Mouse (Mus musculus): Measurements from ENCODE around the gene Spdl1.
"Not testable (repeated sequence)": the region's sequence is repeated elsewhere in the genome, so short reads cannot be mapped to it uniquely, and the experiment has no call there.

The Spdl1 gene

DNA sequence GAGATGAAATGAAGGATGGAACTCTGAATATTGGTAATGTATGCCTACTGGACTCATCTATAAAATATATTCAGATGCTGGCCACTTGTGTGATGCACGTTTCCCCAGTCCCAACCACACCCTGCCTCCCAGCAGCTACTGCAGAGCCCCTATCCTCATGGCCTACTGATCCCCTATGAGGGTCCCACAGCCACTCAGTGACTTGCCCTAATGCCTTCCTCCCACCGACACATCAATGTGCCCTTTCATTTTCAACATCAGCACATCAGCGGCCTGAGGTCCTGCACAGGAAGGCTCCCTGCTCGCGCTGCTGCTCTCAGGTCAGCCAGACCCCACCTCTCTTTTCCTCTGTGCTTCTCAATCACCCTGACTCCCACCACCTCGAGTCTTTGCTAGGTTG lies 19.1 kb downstream of the Spdl1 start:
- in situ Hi-C loops (cut with MboI, MseI): loop anchor here (25.0 kb wide), 1 partner anchor 577 kb away; no protein-coding TSS in a partner anchor

- in situ Hi-C loops (cut with MboI, MseI): loop anchor here (5.0 to 25.0 kb wide), 2 partner anchors 283 to 568 kb away; no protein-coding TSS in a partner anchor
Observed at GRCm38 (mm10) chr11:34805026-34805425, 28.4 kb downstream of the Spdl1 start.

DNA sequence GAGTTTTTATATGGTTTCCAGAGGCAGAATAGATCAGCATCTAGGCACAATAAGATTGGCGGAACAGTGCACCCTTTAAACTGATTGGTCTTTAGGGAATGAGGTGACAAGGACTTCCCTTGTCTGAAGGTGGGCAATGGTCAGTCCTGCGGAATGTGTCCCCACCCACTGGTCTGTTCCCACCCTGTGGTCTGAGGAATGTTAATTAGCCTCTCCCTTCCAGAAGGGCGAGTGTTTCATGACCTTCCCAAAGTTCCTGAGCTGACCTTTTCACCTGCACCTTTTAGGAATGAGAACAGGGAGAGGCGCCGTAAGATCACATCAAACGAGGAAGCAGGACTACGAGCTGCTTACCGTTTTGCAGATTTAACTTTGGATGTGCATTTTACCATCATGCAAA lies 35.4 kb downstream of the Spdl1 start:
- in situ Hi-C loops (cut with MboI, MseI): not testable (repeated sequence)

- in situ Hi-C loops (cut with MboI, MseI): no loop called here
Observed at GRCm38 (mm10) chr11:34796097-34796496, 37.3 kb downstream of the Spdl1 start.

GRCm38 (mm10) chr11:34791872-34792271 lies 41.6 kb downstream of the Spdl1 start:
- in situ Hi-C loops (cut with MboI, MseI): loop anchor here (5.0 kb wide), 1 partner anchor 110 kb away; no protein-coding TSS in a partner anchor

- in situ Hi-C loops (cut with MboI, MseI): no loop called here
Observed at GRCm38 (mm10) chr11:34784864-34785263, 48.6 kb downstream of the Spdl1 start.

DNA sequence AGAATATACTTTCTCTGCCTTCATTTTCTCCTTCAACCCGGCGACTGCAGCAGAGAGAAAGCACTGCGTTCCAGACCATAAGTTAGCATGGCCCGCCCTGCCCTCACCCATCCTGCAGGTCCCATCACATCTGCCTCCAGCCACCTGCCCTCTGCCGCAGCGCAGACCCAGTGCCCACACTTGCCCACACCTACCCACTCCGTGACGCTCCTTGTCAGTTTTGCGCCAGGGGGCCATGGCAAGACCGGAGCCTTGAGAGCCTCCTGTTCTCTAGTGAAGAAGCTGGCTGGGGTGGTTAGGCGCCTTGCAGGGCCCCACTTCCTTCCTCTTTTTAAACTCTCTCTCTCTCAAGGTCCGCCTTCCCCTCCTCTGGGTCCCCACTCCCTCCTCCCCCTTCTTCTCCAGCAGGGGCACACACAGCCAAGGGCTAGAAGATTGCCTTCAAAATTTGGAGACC lies 49.8 kb downstream of the Spdl1 start, which contains the start of gene Dock2:
TSS of gene Dock2 (minus strand) at position 306 of the 457 bp plus-strand sequence.
- in situ Hi-C loops (cut with MboI, MseI): no loop called here

- in situ Hi-C loops (cut with MboI, MseI): no loop called here
Observed at GRCm38 (mm10) chr11:34782516-34783430, 50.7 kb downstream of the Spdl1 start.

GRCm38 (mm10) chr11:34780786-34781185 lies 52.7 kb downstream of the Spdl1 start:
- in situ Hi-C loops (cut with MboI, MseI): no loop called here

- in situ Hi-C loops (cut with MboI, MseI): loop anchor here (5.0 kb wide), 1 partner anchor 48 kb away; no protein-coding TSS in a partner anchor
Observed at GRCm38 (mm10) chr11:34779966-34780365, 53.5 kb downstream of the Spdl1 start.

DNA sequence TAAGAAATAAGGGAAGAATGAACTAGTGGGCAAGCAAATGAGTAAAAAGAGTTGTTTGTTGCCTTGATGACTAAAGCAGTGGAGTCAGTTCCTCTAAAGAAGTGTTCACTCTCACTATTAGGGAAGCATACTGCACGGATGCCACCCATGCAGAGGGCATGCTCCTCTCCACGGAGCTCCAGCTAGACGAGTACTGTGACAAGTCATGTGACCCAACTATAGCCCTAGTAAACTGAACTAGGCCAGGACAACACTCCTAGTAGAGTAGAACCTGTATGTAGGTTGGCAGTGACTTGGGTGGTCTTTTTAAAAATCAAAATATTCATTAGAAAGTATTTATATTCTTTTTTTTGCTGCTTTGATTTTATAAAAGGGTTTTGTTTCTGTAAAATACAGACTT lies 55.1 kb downstream of the Spdl1 start:
- in situ Hi-C loops (cut with MboI, MseI): loop anchor here (5.0 kb wide), 1 partner anchor 46 kb away; no protein-coding TSS in a partner anchor

DNA sequence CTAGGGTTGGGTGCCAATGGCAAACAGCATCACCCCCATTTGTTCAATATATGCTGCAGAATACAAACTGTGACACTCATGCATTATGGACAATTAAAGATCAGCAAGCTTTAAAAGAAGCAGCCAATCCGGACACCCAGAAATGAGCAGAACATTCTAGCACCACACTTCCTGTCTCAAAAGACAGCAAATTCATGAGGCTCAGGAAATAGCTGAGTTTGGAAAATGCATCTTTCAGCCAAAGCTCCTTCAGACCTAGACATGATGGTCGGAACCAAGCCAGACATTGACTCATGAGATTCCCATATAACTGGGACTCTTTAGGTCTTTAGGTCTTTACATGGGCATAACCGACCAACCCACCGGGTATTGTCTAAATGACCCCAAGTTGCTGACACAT lies 55.9 kb downstream of the Spdl1 start:
- in situ Hi-C loops (cut with MboI, MseI): loop anchor here (5.0 kb wide), 1 partner anchor 45 kb away; no protein-coding TSS in a partner anchor

- in situ Hi-C loops (cut with MboI, MseI): loop anchor here (5.0 kb wide), 1 partner anchor 44 kb away; no protein-coding TSS in a partner anchor
Observed at GRCm38 (mm10) chr11:34776054-34776453, 57.4 kb downstream of the Spdl1 start.

GRCm38 (mm10) chr11:34774636-34775035 lies 58.8 kb downstream of the Spdl1 start:
- in situ Hi-C loops (cut with MboI, MseI): loop anchor here (5.0 kb wide), 1 partner anchor 42 kb away; no protein-coding TSS in a partner anchor

DNA sequence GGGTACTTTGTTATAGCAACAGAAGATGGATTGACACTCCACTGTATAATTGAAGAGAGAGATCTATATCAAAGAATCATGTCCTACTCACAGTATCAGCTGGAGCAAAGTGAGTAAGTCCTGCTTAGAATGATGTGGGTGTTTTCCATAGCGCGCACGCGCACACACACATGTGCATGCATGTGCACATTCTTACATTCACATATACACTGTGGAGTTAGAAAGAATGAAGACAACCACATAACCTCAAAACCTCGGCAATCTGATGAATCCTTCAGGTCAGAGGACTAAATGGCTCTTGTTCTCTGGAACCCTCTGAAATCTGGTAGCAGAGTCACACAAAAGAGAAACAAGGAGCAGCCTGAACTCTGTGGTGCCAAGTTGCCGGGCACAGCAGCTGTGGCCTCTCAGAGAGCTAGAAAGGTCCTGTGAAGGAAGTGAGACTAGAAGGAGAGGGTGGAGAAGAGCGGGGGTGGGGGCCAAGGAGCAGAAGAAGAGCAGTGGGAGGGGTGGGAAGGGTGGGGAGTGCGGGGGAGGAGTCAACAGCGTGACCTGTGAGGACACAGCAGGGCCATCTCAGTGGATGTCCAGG lies 60.0 kb downstream of the Spdl1 start:
- in situ Hi-C loops (cut with MboI, MseI): no loop called here

GRCm38 (mm10) chr11:34771221-34771986 lies 62.0 kb downstream of the Spdl1 start:
- in situ Hi-C loops (cut with MboI, MseI): no loop called here

GRCm38 (mm10) chr11:34770666-34771065 lies 62.8 kb downstream of the Spdl1 start:
- in situ Hi-C loops (cut with MboI, MseI): no loop called here

DNA sequence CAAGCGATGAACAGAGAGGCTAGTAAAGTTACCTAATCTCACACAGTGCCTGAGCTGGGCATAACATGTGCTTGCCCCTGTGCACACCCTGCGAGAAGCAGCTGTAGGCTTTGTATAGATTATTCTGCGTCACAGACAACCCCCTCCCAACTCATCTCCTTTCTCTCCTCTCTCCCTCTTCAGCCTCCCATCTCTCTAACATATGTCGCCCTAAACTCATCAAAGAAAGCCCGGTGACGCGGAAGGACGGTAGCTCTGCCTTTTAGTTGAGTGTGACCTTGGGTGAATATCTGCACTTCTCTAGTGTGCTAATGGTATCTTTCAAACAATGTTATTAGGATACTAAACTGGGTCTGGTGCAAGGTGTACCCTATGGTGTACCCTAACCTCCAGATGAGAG lies 63.5 kb downstream of the Spdl1 start:
- in situ Hi-C loops (cut with MboI, MseI): no loop called here

DNA sequence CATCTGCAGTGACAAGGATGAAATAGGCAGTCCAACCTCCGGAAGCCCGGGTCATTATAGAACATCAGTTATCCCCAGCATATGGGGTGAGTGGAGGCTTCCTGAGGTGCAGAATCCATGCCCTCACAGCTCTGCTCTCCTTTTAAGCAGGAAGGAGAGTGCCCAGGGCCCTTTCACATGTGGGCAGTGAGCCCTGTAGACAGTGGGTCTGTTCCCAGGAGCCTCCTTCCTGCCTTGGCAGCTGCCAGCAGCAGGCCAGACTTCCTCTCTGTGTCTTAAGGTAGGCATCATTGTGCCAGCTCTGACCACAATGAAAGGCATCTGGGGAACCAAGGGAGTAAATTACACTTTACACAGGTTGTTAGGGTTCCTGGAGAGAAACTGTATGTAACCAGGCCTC lies 64.0 kb downstream of the Spdl1 start:
- in situ Hi-C loops (cut with MboI, MseI): no loop called here

DNA sequence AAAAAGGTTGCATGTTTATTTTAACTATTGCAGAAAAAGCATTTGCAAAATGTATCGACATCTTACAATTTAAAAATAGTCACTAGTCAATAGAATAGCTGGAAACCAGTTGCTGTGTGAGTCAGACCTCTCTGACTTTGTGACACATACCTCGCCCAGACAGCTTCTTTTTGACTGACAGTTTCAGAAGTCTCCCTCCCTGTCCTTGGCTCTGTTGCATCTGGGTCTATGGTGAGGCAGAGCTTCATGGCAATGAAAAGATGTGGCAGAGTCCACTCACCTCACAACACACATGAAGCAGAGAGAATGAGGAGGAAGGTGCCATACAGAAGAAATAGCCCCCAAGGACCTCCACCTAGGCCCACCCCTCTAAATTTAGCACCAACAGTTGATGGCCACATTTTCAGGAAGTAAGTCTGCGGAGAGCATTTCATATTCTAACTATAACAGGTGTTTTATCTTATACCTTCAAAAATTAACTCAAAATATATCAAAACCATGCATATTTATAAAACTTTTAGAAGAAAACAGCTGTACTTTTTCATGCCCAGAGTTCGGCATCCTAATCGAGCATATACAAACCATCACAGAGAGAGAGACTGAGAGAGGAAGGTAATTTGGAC lies 69.6 kb downstream of the Spdl1 start:
- in situ Hi-C loops (cut with MboI, MseI): no loop called here

DNA sequence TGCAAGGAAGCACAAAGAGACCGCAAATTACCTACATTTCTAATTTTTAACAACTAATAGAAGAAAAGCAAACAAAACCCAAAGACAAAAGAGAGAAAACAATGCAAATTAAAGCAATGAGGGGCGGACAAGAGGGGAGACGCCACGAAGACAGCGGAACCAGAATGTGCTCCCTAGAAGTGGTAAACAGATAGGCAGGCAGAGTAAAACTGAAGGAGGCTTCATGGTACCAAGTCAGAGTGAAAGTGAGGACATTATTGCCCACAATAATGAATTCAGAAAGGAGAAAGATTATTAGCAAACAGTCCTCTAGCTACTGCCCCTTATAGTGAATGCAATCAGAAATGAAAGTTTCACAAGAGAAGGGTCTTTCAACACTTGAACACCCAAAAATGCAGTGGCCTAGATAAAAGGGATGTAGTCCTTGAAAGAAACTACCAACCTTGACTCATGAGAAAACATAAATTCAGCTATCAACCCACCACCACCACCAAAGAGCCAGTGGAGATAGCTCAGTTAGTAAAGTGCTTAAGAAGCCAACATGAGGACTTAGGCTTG lies 70.8 kb downstream of the Spdl1 start:
- in situ Hi-C loops (cut with MboI, MseI): no loop called here
